Mouse (Mus musculus): ENCODE data around the gene Gm14434.
"Not testable (repeated sequence)": the region's sequence is repeated elsewhere in the genome, so short reads cannot be mapped to it uniquely, and the experiment has no call there.

The Gm14434 gene

GRCm38 (mm10) chr2:176486683-176487082 lies at the start of gene Gm14434:
Gene Gm14434, minus strand, starts transcription at chr2:176486783.
- in situ Hi-C loops (cut with MboI; ENCODE audit: unreplicated experiment in 2 of 2): not testable (repeated sequence)

GRCm38 (mm10) chr2:176520756-176521155 lies 34.2 kb upstream of the Gm14434 start, which contains the start of gene Zfp967:
Gene Zfp967, plus strand, starts transcription at chr2:176521056.
- in situ Hi-C loops (cut with MboI; ENCODE audit: unreplicated experiment in 2 of 2): not testable (repeated sequence)

- in situ Hi-C loops (cut with MboI; ENCODE audit: unreplicated experiment in 2 of 2): not testable (repeated sequence)
Measured at GRCm38 (mm10) chr2:176423294-176423693, 63.3 kb downstream of the Gm14434 start, which contains the start of gene Gm14435. Gene Gm14435, plus strand, starts transcription at chr2:176423594.
